ENCODE assay signal across 28 mouse cellular contexts in the genomic region with DNA sequence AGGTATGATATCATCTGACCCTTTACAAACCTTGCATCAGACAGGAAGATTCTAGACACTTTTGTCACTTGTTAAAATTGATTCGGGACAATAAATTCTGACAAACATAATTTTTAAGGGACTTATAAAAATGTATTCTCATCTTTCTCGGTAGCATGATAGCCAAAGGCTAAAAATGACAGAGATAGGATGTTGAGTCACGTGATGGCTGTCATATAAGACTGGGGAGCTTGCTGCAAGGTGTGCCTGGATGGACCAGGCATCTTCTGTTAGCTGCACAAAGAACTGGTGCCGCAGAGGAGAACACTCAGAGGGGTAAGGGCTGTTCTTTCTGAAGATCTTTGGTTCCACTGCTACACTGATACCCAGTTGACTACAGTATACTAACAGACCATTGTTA.
DNase-seq lines count a peak whose midpoint lies in the region; TF ChIP-seq lines count a peak whose summit lies in the region.
"Had no signal": no experiment of that assay in that cellular context is flagged by ENCODE, and none has a peak within 500 bp of the region (broad histone marks: within the 10 kb centered on the region; RNA-seq: fewer than 3 reads in every experiment).

No protein-coding gene starts in this region.

- no peak for TF ChIP-seq POLR2A in thymus, adult 2 months (IDR thresholded peaks at IDR 0.05; ENCODE audit: control insufficient read depth, extremely low read depth, insufficient read depth, low read length, poor library complexity)
- no peak for TF ChIP-seq POLR2A in myocyte (IDR thresholded peaks at IDR 0.05; ENCODE audit: insufficient read length, low read depth)

- H3K9me3 ChIP-seq in hindbrain, embryonic 10.5 days, result no peaks in the 10 kb centered on the region
- H3K9me3 ChIP-seq: embryonic facial prominence, embryonic 10.5 days; embryonic facial prominence, embryonic 13.5 days; forebrain, embryonic 12.5 days; forebrain, embryonic 15.5 days; heart, embryonic 10.5 days; heart, embryonic 13.5 days; hindbrain, embryonic 13.5 days had no signal

- H3K79me2 ChIP-seq in myocyte (ENCODE audit: control insufficient read depth, insufficient read depth), result no peaks in the 10 kb centered on the region

- DNase-seq in thymus, adult 2 months, result no peak
- DNase-seq in thymus, postnatal 0 days (ENCODE audit: low spot score), result no peak
- peak; percentile 55 for DNase-seq in CD4-positive, CD25-positive, alpha-beta regulatory T cell, adult 2 months (ENCODE audit: low read depth, low spot score)
- peak; percentile 21 for DNase-seq in T-cell, adult 2 months (ENCODE audit: low spot score)
- DNase-seq in ovary, postnatal 36 days (ENCODE audit: low spot score), result no peak
- no peak for DNase-seq in hindbrain, embryonic 10.5 days (ENCODE audit: low spot score)
- no peak for DNase-seq in urinary bladder, postnatal 14 days (ENCODE audit: low spot score)
- DNase-seq: adrenal gland, adult 8-10 months; adrenal gland, postnatal 25 days; cerebellum, adult 11-12 months; cerebellum, adult 8-10 months; cerebellum, postnatal 10 days; cerebellum, postnatal 36 days; embryo, embryonic 11 days; gastrocnemius, postnatal 25 days; heart, adult 2 months; heart, postnatal 14 days had no signal

- no peaks in the 10 kb centered on the region for H3K36me3 ChIP-seq in thymus, adult 2 months (ENCODE audit: control insufficient read depth, insufficient read depth, low read length)
- H3K36me3 ChIP-seq in myocyte (ENCODE audit: control insufficient read depth, insufficient read depth), result no peaks in the 10 kb centered on the region
- no peaks in the 10 kb centered on the region for H3K36me3 ChIP-seq in hindbrain, embryonic 10.5 days
- H3K36me3 ChIP-seq: embryonic facial prominence, embryonic 10.5 days; embryonic facial prominence, embryonic 13.5 days; forebrain, embryonic 12.5 days; forebrain, embryonic 15.5 days; heart, embryonic 10.5 days; heart, embryonic 13.5 days; hindbrain, embryonic 13.5 days had no signal

- H3K4me3 ChIP-seq in thymus, adult 2 months (ENCODE audit: control insufficient read depth, insufficient read depth, low read length), result no peak overlapping the region
- H3K4me3 ChIP-seq in myocyte, result no peak overlapping the region
- H3K4me3 ChIP-seq in hindbrain, embryonic 10.5 days, result no peak overlapping the region
- H3K4me3 ChIP-seq: embryonic facial prominence, embryonic 10.5 days; embryonic facial prominence, embryonic 13.5 days; erythroblast, embryonic 14.5 days; forebrain, embryonic 12.5 days; forebrain, embryonic 15.5 days; heart, adult 2 months; heart, embryonic 10.5 days; heart, embryonic 13.5 days; hindbrain, embryonic 13.5 days had no signal

- H3ac ChIP-seq in myocyte (ENCODE audit: control insufficient read depth, insufficient read length), result no peak overlapping the region

- no peak overlapping the region for H3K4me2 ChIP-seq in myocyte (ENCODE audit: low read depth)
- H3K4me2 ChIP-seq: embryonic facial prominence, embryonic 13.5 days; forebrain, embryonic 12.5 days; forebrain, embryonic 15.5 days; heart, embryonic 13.5 days; hindbrain, embryonic 13.5 days had no signal

- TF ChIP-seq CTCF in thymus, adult 2 months (IDR thresholded peaks at IDR 0.05; ENCODE audit: borderline replicate concordance, control insufficient read depth, extremely low read depth, insufficient read depth, low read length, poor library complexity), result no peak

- no peaks in the 10 kb centered on the region for H3K27me3 ChIP-seq in thymus, adult 2 months (ENCODE audit: control insufficient read depth, insufficient read depth, low read length)
- H3K27me3 ChIP-seq in myocyte (ENCODE audit: control insufficient read depth, insufficient read depth, insufficient read length), result no peaks in the 10 kb centered on the region
- H3K27me3 ChIP-seq in hindbrain, embryonic 10.5 days (ENCODE audit: insufficient read depth, poor library complexity, severe bottlenecking), result no peaks in the 10 kb centered on the region
- H3K27me3 ChIP-seq: embryonic facial prominence, embryonic 13.5 days; forebrain, embryonic 12.5 days; forebrain, embryonic 15.5 days; heart, embryonic 13.5 days; hindbrain, embryonic 13.5 days; Patski had no signal

- peak overlapping the region; percentile 63 for H3K27ac ChIP-seq in thymus, adult 2 months (ENCODE audit: control insufficient read depth, insufficient read depth, low read length)
- no peak overlapping the region for H3K27ac ChIP-seq in hindbrain, embryonic 10.5 days
- H3K27ac ChIP-seq: embryonic facial prominence, embryonic 10.5 days; embryonic facial prominence, embryonic 13.5 days; forebrain, embryonic 12.5 days; forebrain, embryonic 15.5 days; heart, adult 2 months; heart, embryonic 10.5 days; heart, embryonic 13.5 days; hindbrain, embryonic 13.5 days; hindbrain, postnatal 0 days had no signal

- peaks cover 6% of the 10 kb centered on the region for H3K4me1 ChIP-seq in thymus, adult 2 months (replicated peaks; ENCODE audit: control insufficient read depth, insufficient read depth, low read length)
- peaks cover 16% of the 10 kb centered on the region for H3K4me1 ChIP-seq in hindbrain, embryonic 10.5 days (replicated peaks)

- WGBS in thymus, adult 2 months, result 69% methylated on average over 4 of the region's 4 CpGs
- 90% methylated on average over 4 of the region's 4 CpGs for WGBS in hindbrain, embryonic 10.5 days

TF ChIP-seq in myocyte, 11 proteins besides CTCF, POLR2A, EP300 and RAD21:
- TF ChIP-seq USF1 (IDR thresholded peaks at IDR 0.05; ENCODE audit: low read depth), result peak; percentile 30
- TF ChIP-seq MYOD1 (IDR thresholded peaks at IDR 0.05; ENCODE audit: control insufficient read depth in 1 of 3, insufficient read length in 2 of 3, low read depth in 2 of 3), result no peak
- TF ChIP-seq MAX (IDR thresholded peaks at IDR 0.05; ENCODE audit: low read depth), result no peak

Comparison
In these comparisons a context has a peak if more than half of its experiments do, and no peak if none do; other contexts are left out.
1. DNase-seq: peak in CD4-positive, CD25-positive, alpha-beta regulatory T cell, adult 2 months (single experiment) and T-cell, adult 2 months (single experiment); none in thymus, adult 2 months (single experiment), thymus, postnatal 0 days (single experiment), ovary, postnatal 36 days (single experiment), hindbrain, embryonic 10.5 days (single experiment) and urinary bladder, postnatal 14 days (single experiment).